Mouse (Mus musculus) olfactory bulb, adult 2 months (tissue): ENCODE data around the gene Btbd35f6.
"Not testable (repeated sequence)": the region's sequence is repeated elsewhere in the genome, so short reads cannot be mapped to it uniquely, and the experiment has no call there.

ENCODE experiments used
- CTCF ChIP-seq: fragments of 200-500 bp; IDR thresholded peaks from 2 replicates; pipeline ENCODE4 v1.5.1; 2012; ENCODE audit warnings: low read depth, mild to moderate bottlenecking, low read length, moderate library complexity; ENCODE audit not compliant: insufficient read depth
- POLR2A ChIP-seq: fragments of 200-500 bp; IDR thresholded peaks from 2 replicates; pipeline ENCODE4 v1.6.1; 2012; ENCODE audit warnings: mild to moderate bottlenecking, low read depth, low read length, moderate library complexity; ENCODE audit not compliant: insufficient read depth

DNA sequence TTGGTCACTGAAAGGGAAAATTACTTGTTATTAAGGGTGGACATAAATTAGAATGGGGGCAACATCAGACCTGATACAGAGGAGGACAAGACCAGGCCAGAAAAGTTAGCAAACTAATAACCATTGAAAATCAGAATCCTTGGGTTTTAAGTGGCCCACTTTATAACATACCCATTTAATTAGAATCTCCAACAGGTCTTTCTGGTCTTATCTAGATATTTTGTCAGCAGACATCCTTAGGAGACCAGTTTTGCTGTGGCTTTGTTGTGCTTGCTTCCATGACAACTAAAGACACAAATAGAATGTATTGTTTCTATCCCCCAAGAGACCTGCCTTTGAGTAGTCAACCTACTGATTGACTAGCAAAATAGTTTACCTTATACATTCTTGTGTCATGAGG is 30.4 kb upstream of the Btbd35f6 start, which contains the start of gene Gm21870:
- TF ChIP-seq CTCF, POLR2A: not testable (repeated sequence)
